Mouse (Mus musculus) frontal cortex, postnatal 25 days (tissue): ENCODE measurements around the gene Acot11.
"Not testable (repeated sequence)": the region's sequence is repeated elsewhere in the genome, so short reads cannot be mapped to it uniquely, and the experiment has no call there.

ENCODE experiments used
- DNase-seq, 2 experiments: peaks; one replicate each; pipeline ENCODE4 v3.0.0; 2022; ENCODE audit warnings: low spot score in 2 of 2

Acot11 gene

DNA sequence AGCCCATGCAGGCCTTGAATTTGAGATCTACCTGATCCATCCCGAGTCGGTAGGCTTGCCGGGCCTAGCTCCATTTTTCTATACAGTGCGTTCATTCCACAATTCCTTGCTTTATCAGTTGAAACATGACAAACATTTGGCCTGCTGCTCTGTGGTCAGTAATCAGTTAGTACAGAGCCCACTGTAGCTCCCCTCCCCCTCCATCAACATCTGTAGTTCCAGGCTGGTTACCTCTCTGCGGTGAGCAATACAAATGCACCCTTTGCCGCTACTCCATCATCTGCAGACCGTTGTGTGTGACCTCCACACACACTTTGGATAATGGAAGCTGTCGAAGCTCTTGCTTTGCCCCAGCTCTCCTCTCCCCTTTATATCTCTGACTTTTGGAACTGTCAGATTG lies 6.4 kb upstream of the Acot11 start:
- no peak for DNase-seq

DNA sequence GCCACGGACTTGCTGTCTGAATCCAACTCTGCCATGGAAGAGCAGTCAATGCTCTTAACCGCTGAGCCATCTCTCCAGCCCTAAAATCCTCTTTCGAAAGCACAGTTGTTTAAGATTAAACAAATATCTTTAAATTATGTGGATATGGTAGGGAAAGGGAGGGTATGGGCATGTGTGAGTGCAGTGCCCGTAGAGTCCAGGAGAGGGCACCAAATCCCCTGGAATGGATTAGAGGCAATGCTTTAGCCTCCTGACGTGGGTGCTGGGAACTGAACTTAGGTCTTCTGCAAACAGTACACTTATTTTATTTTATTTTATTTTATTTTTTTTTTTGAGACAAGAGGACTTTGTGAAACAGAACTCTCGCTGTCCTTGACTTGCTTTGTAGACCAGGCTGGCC lies 5.2 kb upstream of the Acot11 start:
- DNase-seq: no peak

DNA sequence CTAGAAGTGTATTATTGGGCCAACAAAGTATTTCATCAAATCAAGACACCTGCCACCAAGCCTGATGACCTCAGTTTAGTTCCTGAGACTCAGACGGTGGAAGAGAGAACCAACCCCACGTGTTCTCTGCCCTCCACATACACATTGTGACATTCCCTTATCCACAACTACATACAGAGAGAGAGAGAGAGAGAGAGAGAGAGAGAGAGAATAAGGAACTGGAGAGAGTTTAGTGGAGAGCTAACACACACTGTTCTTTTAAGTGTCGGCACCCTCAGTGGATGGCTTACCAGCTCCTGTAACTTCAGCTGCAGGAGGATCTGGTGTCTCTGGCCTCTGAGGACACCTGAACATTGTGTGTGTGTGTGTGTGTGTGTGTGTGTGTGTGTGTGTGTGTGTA lies 2.5 kb upstream of the Acot11 start:
- DNase-seq: no peak

DNA sequence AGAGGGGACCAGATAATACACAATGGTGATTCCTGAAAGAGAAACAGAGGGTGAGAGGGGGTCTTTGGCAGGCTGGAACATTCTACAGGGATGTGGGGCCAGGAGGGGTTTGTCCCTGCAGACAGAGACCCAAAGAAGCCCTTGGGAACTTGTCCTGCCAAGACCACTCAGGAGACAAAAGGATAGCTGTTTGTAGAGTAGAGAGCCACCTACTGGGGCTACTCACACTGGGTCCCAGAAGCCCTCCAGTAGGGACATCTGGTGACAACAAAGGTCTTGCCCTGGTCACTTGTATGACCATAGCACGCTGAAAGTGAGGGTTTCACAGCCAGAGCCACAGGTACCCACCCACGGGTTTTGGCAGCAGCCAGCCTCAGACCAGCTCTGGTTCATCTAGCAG lies 1.1 kb upstream of the Acot11 start:
- no peak for DNase-seq

DNA sequence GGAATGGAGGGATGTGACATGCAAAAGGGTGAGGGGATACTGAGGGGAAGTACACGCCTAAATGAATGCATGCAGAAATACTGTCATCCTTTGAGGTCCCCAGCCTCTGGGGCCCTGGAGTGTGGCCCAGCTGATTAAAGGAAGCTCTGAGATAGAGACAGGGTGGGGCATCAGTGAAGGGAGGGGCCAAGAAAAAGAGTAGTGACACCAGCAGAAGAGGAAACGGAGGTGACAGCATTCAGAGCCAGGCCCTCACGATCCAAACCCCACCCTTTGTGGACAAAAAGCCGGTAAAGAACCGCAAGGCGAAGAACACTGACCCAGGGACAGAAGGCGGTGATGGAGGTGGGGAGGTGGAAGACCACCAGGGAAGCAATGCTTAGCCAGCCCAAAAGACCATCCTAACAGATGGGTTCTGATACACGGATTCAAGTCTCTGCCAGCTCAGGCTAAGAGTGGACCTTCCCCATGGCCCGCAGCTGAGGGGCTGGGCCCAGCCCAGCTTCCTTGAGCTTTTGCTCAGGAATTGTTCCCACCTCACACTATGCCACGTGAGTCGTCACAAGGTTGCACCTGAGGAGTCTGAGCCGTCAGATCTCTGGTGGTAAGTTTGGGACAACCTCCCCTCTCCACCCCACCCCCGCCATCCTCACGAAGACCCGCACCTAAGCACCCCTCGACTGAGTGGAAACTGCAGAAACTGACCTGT lies 443 bp downstream of the Acot11 start:
- no peak for DNase-seq

DNA sequence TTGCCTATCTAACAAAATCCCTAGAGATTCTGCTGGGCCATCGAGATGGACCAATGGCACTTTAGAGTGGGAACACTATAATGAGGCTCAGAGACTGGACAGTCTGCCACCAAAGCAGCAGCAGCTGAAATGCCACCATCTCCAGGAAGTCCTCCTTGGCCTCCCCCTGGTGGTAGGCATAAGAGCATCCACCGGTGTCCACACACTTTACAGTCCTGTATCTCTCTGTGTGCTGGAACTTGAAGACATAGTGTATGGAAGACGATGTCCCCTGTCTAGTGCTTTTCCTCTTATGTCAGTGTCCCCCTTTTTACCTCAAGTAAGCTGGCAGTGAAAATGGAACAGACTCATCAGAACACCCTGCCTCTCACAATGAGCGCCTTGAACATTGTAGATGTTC lies 1.0 kb downstream of the Acot11 start:
- no peak for DNase-seq

DNA sequence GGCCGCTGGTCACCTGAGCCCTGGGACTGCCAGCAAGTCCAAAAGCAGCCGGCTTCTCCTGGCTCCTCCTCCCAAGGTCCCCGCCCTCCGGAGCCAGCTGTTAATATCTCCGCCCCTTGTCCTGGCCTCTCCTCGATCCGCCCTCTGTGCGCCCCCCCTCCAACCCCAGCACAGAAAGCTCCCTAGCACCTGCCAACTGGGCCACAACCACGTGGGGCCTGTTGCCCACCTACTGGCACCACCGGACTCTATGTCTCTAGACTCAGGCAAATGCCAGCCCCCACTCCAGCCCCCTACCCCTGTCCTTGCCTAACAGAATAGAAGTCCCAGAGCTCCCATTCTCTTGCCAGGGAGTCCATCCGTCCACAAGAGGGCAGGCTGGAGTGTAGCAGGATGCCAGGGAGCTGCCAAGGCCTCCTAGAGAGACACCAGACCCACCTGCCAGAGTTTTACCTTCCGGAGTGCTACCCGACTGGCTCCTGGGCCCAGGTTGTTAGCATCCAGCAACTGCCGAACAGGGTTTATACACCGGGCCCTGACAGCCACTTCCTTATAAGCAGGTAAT lies 4.9 kb downstream of the Acot11 start:
- peak; percentile 63 to 67 for DNase-seq

DNA sequence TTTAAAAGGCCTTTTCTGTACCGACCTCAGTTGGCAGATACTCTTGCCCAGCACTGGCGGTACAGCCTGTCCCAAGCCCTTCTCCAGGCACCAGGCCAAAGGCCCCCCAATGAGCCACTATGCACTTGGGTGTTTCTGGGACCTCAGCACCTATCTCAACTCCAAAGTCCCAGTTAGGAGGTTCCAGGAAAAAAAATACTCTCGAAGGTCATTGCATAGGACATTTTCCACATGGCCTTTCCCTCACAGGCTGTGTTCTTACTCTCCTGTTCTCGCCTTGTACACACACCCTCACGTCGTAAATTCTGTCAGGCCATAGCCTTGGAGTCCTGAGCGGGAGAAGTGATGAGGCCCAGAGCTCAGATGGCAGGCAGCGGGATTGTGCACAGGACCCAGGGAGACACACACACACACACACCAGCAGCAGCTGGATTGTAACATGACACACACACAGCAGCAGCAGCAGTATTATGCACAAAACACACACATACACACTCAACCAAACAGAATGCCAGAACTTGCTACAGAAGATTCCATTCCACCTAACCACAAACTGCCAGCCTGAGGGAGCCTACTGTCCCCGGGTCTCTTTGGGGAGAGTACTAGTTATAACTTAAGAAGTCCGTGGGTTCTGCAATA lies 5.8 kb downstream of the Acot11 start:
- DNase-seq: no peak

DNA sequence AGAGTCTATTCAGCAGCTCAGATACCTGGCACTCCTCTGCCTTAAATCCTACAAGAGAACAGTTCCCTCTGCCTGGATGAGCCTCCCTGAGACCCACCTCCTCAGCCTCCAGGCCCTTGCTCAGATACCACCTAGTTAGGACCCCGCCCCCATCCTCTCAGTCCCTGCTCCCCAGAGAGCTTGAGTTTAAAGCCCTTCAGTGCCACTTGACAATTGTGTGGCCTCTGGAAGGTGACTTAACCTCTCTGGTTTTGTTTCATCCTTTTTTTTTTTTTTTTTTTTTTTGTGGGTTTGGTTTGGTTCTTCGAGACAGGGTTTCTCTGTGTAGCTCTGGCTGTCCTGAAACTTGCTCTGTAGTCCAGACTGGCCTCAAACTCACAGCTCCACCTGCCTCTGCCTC lies 9.5 kb downstream of the Acot11 start:
- DNase-seq: no peak

DNA sequence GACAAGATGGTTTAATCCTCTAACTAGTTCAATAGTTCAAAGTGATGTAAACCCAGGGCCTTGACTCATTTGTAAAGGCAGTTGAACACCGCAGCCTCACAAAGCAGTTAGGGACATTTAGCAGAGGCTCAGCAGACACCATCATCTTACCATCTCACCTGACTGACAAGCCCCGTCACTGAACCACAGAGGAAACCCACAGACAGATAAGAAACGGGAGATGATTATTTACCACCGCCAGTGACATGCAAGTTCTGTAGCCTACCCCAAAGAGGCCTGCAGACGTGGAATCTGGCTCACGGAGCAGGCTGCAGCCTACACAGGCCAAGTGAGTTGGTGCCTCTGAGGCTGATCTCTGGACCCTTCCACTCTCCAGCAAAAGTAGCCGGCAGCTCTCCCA lies 10.6 kb downstream of the Acot11 start:
- DNase-seq: no peak

DNA sequence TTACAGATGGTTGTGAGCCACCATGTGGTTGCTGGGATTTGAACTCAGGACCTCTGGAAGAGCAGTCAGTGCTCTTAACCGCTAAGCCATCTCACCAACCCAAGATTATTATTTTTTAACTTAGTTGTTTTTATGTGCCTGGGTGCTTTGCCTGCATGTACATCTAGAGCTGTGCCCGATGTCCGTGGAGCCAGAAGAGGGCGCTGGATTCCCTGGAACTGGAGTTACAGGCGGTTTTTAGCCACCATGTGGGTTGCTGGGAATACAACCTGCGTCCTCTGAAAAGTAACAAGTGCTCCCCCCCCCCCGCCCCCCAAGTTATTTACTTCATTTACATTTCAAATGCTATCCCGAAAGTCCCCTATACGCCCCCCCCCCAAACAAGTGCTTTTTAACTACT lies 11.0 kb downstream of the Acot11 start:
- not testable (repeated sequence) for DNase-seq

DNA sequence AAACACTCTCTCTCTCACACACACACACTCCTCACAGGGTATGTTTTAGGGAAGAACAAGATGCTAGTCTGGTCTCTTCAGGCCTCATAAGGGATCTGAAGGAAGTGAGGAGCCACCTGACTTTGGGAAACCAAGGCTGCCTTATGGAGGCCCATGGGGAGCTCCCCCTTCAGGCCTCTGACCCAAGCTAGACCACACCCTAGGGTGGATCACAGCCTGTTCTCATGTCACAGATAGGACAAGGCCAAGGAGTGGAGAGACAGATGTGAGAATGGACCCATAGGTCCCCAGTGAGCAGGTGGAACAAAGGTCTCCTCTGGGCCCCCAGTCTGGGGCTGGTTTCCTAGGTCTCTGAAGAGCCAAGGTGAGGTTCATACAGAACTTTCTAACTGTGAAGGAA lies 12.5 kb downstream of the Acot11 start:
- no peak for DNase-seq

DNA sequence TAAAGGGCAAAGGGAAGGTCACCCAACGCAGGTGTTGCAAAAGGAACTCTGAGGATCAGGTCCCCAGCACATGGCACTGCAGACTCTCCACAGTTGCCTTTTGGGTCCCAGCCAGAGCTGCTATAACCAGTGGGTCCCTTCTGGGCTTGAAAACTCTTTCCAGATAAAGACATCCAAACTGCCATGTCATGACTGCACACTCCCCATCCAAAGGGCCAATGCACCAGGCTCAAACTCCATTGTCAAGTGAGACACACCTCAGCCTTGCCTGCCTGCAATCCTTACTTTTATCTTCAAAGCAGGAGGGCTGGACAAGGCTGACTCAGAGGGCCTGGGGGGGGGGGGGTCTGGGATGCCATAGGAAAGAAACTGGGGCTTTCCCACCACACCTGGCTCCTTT lies 13.9 kb downstream of the Acot11 start:
- DNase-seq: no peak

DNA sequence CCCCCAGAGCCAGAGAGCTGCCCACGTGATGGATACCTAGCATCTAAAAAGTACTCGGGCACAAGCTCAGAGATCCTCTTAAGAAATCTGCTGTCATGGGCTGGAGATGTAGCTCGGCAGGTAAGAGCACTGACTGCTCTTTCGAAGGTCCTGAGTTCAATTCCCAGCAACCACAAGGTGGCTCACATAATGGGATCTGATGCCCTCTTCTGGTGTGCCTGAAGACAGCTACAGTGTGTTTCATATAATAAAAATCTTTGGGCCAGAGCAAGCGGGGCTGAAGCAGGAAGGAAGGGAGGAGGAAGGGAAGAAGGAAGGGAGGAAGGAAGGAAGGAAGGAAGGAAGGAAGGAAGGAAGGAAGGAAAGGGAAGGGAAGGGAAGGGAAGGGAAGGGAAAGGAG lies 14.6 kb downstream of the Acot11 start:
- not testable (repeated sequence) for DNase-seq

DNA sequence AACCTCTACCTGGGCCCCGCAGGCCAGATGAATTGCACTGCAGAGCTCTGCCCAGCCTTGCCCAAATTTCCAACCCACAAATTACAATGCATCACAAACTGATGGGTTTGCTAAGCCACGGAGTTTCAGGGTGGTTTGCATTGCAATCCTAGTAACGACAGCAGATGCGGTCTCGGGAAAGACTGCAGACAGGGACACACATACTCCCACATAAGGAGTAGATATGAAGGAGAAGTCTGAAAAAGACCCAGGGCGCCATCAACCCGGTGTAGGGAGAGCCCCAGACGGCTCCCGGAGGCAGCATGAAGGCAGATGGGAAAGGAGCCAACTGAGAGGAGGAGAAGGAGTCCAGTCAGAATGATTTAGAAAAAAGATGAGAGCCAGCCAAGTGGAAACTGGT lies 15.1 kb downstream of the Acot11 start:
- DNase-seq: peak in 1 of 2 experiments; percentile 23

DNA sequence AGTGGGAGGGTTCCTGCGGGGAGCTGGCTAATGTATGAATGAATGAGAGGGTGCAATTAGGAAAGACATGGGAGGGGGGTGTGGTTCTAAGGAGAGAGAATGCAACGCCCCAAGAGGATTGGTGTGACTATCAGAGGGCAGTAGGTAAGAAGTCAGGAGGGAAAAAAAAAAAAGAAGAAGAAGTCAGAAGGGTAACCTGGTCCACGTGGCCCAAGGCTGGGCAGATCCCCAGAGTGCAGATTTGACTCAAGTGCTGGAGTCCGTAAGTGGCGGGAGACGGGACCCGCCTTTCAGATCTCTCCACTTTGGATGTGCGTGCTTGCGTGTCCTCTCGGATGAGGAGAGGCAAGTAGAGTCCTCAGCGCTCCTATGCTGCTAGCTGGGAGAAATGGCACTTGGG lies 16.2 kb downstream of the Acot11 start:
- DNase-seq: no peak

DNA sequence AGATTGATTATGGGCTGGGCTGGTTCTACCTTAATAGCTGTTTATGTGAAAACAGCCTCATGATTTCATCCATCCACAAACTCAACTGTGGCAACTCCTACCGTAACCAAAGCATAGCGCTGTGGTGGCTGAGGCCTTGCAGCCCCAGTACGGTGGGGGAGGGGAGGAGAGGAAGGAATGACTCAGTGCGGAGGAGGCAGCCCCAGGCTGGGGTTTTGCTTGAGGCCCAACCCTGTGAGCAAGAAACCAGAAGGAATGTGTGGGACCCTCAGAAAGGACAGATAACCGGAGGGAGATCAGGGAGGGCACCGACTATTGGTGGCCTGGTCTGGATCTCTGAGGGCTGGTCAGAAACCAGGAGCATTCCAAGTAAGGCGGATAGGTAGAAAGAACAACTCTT lies 17.0 kb downstream of the Acot11 start:
- peak in 1 of 2 experiments; percentile 41 for DNase-seq

DNA sequence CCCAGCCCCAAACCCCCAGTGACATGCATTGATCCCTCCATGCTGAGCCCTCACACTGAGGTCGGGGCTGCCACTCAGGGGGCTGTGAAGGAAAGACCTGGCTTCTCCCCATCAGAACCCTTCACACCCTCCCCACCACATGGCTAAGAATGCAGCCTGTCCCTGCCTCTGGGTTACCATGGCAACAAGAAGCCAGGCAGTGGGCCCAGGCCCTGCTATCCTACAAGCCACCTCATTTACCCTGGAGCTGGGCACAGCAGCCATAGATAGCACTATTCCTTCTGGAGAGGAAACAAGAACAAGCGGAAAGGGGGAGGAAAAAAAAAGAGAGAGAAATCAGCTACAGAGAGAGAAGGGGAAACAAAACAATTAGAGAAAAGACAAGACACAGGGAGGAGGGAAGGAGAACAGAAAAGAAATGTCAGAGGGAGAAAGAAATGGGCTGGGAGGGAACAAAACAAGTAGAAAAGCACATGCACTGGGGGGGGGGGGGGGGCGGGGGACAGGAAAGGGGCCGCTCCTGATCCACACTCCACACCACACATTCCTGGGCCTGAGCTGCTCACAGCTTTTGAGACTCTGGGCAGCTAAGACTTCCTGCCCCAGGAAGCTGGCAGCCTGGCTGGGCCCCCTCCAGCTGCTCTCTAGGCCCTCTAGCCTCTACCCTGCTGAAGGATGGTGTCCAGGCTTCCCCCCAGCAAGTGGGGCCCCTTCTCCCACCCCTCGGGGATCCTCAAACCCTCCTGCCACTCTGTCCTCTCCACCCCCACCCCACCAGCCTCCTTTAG lies 18.9 kb downstream of the Acot11 start:
- DNase-seq: peak in 1 of 2 experiments; percentile 57

DNA sequence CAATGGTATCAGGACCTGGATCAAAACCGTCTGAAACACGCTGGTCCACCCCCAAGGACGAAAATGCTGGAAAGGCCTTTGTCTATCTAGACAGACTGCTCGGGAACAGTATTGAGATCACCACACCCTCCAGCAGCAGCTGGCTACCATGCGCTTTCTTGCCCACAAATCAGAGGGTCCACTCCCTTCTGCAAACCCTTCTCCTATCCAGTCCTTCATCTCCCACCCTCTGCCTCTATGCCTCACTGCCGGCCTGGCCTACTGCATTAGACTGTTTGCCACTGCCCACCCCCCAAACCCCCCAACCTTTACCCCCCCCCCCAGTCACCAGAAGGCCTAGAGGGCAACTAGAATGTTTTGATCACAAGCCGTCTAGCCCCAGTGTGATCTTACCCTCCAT lies 19.5 kb downstream of the Acot11 start:
- no peak for DNase-seq

DNA sequence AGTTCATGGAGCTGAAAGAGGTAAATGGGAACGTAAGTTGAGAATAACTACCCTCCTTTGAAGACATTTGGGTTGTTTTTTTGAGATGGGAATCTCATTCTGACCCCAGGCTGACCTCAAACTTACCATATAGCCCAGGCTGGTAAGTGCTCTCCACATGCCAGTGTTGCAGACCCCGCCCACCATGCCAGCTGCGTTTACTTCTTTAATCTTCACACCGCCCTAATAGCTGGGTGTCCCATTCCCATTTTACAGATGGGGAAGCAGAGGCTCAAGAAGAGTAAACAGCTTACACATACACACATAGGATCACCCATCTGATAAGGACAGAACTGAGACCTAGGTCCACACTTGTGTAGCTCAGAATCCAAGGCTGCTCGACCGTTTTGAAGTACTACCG lies 20.0 kb downstream of the Acot11 start:
- no peak for DNase-seq

DNA sequence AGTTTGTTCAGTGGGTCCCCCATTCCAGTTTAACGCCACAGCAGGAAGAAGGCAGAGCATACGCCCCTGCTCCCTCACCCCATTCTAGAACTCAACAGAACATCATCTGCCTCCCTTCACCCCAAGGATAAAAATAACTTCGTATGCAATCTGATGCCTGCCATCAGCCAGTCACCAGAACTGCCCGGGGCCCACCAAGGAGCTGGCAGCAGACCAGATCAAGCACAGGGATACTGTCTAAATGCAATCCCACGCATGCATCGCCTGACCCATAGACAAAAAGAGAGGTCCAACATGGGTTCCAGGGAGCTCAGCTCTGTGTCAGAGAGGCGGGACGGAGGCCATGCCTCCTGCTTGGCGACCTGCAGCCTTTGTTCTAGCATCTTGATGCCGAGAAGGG lies 21.7 kb downstream of the Acot11 start:
- DNase-seq: no peak

DNA sequence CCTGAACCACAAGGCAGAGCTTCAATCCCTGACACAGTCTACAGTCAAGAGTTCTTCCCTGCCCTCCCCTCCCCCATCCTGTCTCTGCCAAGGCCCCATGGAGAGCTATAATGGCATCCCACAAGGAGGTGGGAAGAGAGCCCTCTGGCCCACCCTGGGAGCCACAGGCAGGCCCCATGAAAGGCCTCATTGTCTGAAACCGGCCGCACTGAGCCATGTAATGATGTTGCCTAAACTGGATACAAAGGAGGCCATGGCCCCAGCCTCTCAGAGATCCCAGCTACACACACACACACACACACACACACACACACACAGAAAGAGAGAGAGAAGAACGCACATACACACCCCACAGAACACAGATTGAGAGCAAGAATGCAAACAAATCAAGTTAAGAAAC lies 24.8 kb downstream of the Acot11 start:
- no peak for DNase-seq
